Mouse (Mus musculus) spleen, postnatal 10 days (tissue): ENCODE data around the gene Fmo5.

ENCODE experiments used
- DNase-seq, 2 experiments: peaks; one replicate each; pipeline ENCODE4 v3.0.0; 2021 to 2022; ENCODE audit warnings: low spot score in 2 of 2

The Fmo5 gene

DNA sequence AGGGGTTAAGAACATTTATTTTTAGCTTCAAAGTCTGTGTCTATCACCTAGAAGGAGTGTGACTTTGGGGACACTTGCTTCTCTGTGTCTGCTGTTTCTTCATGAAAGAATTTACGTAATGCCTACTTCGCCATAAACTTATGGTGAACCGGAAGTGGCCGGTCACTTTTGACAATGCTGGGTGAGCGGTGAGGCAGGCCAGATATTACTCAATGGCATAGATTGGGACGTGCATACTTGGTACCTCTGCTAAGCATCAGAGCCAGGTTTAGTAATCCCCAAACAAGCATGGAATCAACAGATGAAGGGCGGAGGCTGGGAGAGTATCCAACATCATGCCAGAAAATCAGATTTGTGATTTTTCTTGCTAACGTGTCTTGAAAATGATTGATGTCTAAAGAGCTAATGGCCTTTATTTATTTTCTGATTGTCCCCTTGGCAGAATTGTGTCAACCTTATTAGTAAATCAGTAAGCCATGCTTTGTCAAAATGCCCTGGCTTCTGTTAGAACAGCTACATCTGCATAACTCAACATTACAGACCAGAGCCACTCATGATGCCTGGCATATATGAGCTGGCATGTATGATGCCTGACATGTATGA is 2.8 kb downstream of the Fmo5 start:
- no peak for DNase-seq

- DNase-seq, result no peak
Measured at GRCm38 (mm10) chr3:97633456-97633855, 4.9 kb downstream of the Fmo5 start.

GRCm38 (mm10) chr3:97634288-97634761 is 5.7 kb downstream of the Fmo5 start:
- no peak for DNase-seq

- no peak for DNase-seq
Measured at GRCm38 (mm10) chr3:97641396-97641795, 12.8 kb downstream of the Fmo5 start.

GRCm38 (mm10) chr3:97642001-97642400 is 13.4 kb downstream of the Fmo5 start:
- no peak for DNase-seq

DNA sequence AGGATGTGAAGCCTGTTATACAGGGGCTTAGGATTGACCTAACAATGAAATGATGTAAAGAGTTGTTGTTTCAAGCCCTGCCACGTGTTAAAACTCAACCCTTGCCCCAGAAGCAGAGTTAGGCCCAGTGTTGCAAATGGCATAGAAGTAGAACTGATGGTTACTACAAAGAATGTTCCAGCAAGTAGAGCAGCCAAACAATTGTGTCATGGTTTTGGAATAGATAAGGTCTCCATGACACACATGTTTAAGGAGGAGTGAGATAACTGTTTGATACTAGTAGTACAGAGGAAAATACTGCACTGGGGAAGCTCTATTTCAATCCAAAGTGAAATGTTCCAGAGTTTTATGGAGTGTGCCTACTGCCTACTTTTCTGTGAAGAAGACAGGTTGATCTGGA is 19.9 kb downstream of the Fmo5 start:
- DNase-seq, result no peak

GRCm38 (mm10) chr3:97649022-97649421 is 20.4 kb downstream of the Fmo5 start:
- no peak for DNase-seq

GRCm38 (mm10) chr3:97649469-97649868 is 20.9 kb downstream of the Fmo5 start:
- no peak for DNase-seq

GRCm38 (mm10) chr3:97651604-97652003 is 23.0 kb downstream of the Fmo5 start:
- no peak for DNase-seq

DNA sequence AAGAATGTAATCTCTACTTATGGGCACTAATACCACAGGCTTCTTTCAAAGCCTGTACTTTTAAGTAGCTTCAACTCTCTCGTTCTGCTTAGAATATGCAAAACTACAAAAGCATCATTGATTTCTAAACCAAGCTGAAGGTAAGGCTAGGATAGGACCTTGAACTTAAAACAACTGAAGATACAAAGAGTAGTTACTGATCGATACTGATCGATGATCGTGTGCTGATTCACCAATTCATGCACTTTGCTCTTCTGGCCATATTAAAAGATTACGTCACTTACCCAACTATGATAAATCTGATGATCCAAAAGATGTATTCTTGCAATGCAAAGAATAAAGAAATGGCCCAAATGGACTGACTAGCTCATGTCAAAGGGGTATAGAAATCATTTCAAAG is 25.2 kb downstream of the Fmo5 start:
- DNase-seq, result no peak

GRCm38 (mm10) chr3:97654901-97655300 is 26.3 kb downstream of the Fmo5 start:
- peak in 1 of 2 experiments; percentile 69 for DNase-seq

- peak; percentile 99 for DNase-seq
Measured at GRCm38 (mm10) chr3:97657655-97658411, 29.2 kb downstream of the Fmo5 start, which contains the start of gene Prkab2. Prkab2 (plus strand) TSS chr3:97658193.

- DNase-seq, result peak in 1 of 2 experiments; percentile 18
Measured at GRCm38 (mm10) chr3:97658426-97659193, 30.0 kb downstream of the Fmo5 start.

- no peak for DNase-seq
Measured at GRCm38 (mm10) chr3:97659746-97660145, 31.1 kb downstream of the Fmo5 start.

DNA sequence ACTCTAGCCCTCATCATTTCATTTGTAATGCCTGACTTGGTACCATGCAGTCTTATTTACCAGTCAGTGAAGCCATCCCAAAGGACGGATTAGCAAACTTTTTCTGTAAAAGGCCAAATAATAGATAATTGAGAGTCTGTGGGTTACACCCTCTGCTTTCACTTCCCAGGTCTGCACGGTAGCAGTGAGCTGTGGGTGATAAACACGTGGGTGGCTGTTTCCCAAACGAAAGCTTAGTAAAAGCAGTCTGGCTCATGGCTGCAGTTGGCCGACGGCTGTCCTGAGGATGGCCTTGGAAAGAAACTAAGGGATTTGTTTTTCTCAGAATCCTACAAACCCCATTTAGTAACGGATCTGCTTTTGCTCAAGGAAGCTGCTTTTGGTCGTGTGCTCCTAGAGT is 32.6 kb downstream of the Fmo5 start:
- DNase-seq, result peak in 1 of 2 experiments; percentile 24

DNA sequence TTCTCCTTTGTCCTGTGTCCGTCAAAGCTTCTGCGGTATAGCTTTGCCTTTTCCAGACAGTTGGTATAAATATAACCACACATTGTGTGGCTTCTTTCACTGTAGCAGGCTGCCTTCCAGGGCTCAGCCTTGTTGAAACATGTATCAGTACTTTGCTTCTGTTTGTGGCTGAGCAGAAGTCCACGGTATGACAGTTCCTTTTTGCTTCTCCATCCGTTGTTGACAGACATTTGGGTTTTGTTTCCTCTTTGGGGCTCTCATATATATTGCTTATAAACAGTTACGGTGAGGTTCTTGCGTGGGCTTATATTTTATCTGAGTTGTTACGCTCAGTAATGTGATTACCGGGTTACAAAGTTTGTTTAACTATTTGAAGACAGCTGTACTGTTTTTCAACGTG is 36.9 kb downstream of the Fmo5 start:
- DNase-seq, result no peak

DNA sequence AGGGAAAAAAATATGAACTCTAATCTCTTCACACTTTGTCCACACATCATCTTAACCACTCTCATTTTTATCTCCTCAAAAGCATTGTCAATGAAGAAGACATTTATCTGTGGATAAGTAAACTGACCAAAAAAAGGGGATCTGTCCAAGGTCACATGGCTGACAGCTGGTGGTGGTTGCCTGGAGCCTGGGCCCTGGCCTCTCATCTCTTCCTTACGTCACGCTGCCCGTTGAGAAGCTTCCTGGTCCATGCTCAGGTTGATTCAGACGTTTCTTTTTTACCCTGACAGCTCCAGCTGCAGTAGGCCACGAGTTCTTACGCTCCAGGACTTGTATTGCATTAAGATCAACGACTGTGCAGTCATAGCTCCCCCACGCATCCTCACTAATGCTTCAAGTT is 37.5 kb downstream of the Fmo5 start:
- DNase-seq, result no peak

GRCm38 (mm10) chr3:97667093-97667675 is 38.6 kb downstream of the Fmo5 start:
- no peak for DNase-seq

DNA sequence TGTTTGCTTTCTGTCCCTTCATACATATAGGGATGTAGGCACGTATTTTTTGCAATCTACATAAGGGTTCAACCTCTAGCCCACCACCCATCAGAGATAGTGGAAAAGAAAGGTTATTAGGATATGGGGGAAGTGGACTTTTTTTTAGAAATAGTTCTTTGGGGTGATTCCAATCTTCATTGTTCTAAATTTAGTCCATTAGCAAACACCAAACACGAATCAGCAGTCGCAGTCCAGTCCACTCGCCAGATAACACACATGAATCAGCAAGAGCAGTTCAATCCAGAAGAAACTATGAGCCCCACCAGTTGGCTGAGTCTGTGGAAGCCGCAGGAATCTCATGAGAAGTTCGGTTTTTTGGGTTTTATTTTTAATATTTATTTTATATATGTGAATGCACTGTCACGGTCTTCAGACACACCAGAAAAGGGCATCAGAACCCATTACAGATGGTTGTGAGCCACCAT is 46.1 kb downstream of the Fmo5 start, which contains the start of gene Gm17651:
Gene Gm17651 (minus strand): TSS at position 51 of the 467 bp plus-strand sequence.
- DNase-seq, result no peak

GRCm38 (mm10) chr3:97676126-97676525 is 47.5 kb downstream of the Fmo5 start:
- DNase-seq, result no peak

DNA sequence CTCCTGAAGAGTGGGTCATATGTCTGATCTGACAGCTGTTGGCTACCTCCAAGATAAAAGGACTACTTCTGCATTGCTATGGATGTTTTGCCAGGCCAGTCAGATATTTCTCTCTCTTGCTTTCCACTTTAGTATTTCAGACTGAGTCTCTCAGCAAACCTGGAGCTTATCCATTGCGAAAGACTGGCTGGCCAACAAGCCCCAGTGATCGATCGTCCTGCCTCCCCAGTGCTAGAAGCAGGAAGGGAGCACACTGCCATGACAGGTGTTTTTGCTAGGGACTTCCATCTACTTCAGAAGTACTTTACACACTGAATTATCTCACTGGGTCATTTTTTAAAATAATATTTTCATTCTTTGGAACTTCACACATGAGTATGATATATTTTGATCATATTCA is 49.8 kb downstream of the Fmo5 start:
- DNase-seq, result no peak
